Mouse (Mus musculus) bone marrow, adult 2 months (tissue): ENCODE measurements at regions not wholly inside any gene's neighbourhood (a gene's known extent, or its start where the extent isn't known, plus 50 kb on each side); places are given as distances from the start of the nearest gene placed in this dataset.

Source experiments
- CTCF ChIP-seq: fragments of 200-500 bp; IDR thresholded peaks from 2 replicates; pipeline ENCODE4 v1.5.1; 2011; ENCODE audit warnings: low read length, control low read depth; ENCODE audit not compliant: control insufficient read depth, insufficient read depth
- POLR2A ChIP-seq: fragments of 200-500 bp; IDR thresholded peaks from 2 replicates; pipeline ENCODE4 v1.6.1; 2011; ENCODE audit warnings: low read depth, mild to moderate bottlenecking, control low read depth, low read length, borderline replicate concordance; ENCODE audit not compliant: control insufficient read depth

GRCm38 (mm10) chr14:45764231-45764630 lies 106.3 kb upstream of the Ddhd1 start:
- TF ChIP-seq CTCF: no peak
- no peak for TF ChIP-seq POLR2A
